ENCODE assay signal across 22 mouse cellular contexts in genomic region chr16:27709946-27710345, GRCm38 (mm10).
"Had no signal": no experiment of that assay in that cellular context is flagged by ENCODE, and none has a peak within 500 bp of the region (broad histone marks: within the 10 kb centered on the region; RNA-seq: fewer than 3 reads in every experiment).

No protein-coding gene starts in this region.

- H3K9ac ChIP-seq: heart, embryonic 13.5 days; heart, embryonic 15.5 days; hindbrain, embryonic 13.5 days; hindbrain, embryonic 15.5 days; limb, embryonic 13.5 days; limb, embryonic 15.5 days; liver, embryonic 12.5 days; liver, embryonic 14.5 days had no signal

- H3K36me3 ChIP-seq: heart, embryonic 13.5 days; heart, embryonic 15.5 days; hindbrain, embryonic 13.5 days; hindbrain, embryonic 15.5 days; limb, embryonic 13.5 days; limb, embryonic 15.5 days; liver, embryonic 12.5 days had no signal

- H3K4me3 ChIP-seq: heart, adult 2 months; heart, embryonic 13.5 days; heart, embryonic 15.5 days; hindbrain, embryonic 13.5 days; hindbrain, embryonic 15.5 days; layer of hippocampus, adult 2 months; left cerebral cortex, adult 2 months; limb, embryonic 13.5 days; limb, embryonic 15.5 days; liver, embryonic 12.5 days had no signal

- H3K27ac ChIP-seq: heart, adult 2 months; heart, embryonic 13.5 days; heart, embryonic 15.5 days; hindbrain, embryonic 13.5 days; hindbrain, embryonic 15.5 days; hindbrain, postnatal 0 days; layer of hippocampus, adult 2 months; left cerebral cortex, adult 2 months; limb, embryonic 13.5 days; limb, embryonic 15.5 days; liver, embryonic 12.5 days; liver, embryonic 14.5 days had no signal

- H3K9me3 ChIP-seq: heart, embryonic 13.5 days; heart, embryonic 15.5 days; hindbrain, embryonic 13.5 days; hindbrain, embryonic 15.5 days; limb, embryonic 15.5 days; liver, embryonic 12.5 days had no signal

- H3K27me3 ChIP-seq: heart, embryonic 13.5 days; heart, embryonic 15.5 days; hindbrain, embryonic 13.5 days; hindbrain, embryonic 15.5 days; limb, embryonic 13.5 days; limb, embryonic 15.5 days; liver, embryonic 12.5 days had no signal

- DNase-seq: gastrocnemius, postnatal 14 days; gastrocnemius, postnatal 36 days; heart, adult 2 months; heart, postnatal 14 days; heart, postnatal 36 days; kidney, adult 11 months; kidney, adult 8-10 months; kidney, postnatal 10 days; kidney, postnatal 25 days; kidney, postnatal 4 days had no signal

- H3K4me1 ChIP-seq: heart, embryonic 13.5 days; heart, embryonic 15.5 days; hindbrain, embryonic 13.5 days; hindbrain, embryonic 15.5 days; limb, embryonic 13.5 days; limb, embryonic 15.5 days; liver, embryonic 12.5 days had no signal

- H3K4me2 ChIP-seq: heart, embryonic 11.5 days; heart, embryonic 13.5 days; heart, embryonic 15.5 days; hindbrain, embryonic 13.5 days; hindbrain, embryonic 15.5 days; limb, embryonic 13.5 days; limb, embryonic 15.5 days; liver, embryonic 12.5 days had no signal
